Mouse (Mus musculus) MEL (cell line): ENCODE measurements around the gene Cisd3. TPM values are rescaled to one million over a fixed set of nuclear protein-coding genes. Genes with fewer than 3 reads are reported as not detected.

Source experiments
- DNase-seq: peaks from one replicate; pipeline ENCODE4 v3.0.0; 2011; ENCODE audit warnings: low read depth, low spot score
- H3K27ac ChIP-seq: 2 replicates; pipeline ENCODE4 v1.5.1; 2012; ENCODE audit warnings: low read depth, mild to moderate bottlenecking, control low read depth, low read length, moderate library complexity; ENCODE audit not compliant: control insufficient read depth
- H3K27me3 ChIP-seq, 2 experiments: fragments of 150-350 bp in 1 of 2; sonication (generic) in 1 of 2; 2 replicates each; pipeline ENCODE4 v1.6.1; 2012; ENCODE audit warnings: low read length in 2 of 2, mild to moderate bottlenecking in 2 of 2, improper control_type of control experiment in 1 of 2, moderate library complexity in 1 of 2; ENCODE audit not compliant: insufficient read depth in 2 of 2, control insufficient read depth in 1 of 2
- H3K36me3 ChIP-seq, 2 experiments: 2 replicates each; pipeline ENCODE4 v1.6.1; 2012 to 2014; ENCODE audit warnings: low read length in 2 of 2, improper control_type of control experiment in 1 of 2, inconsistent platforms in 1 of 2, mild to moderate bottlenecking in 1 of 2; ENCODE audit not compliant: insufficient read depth in 2 of 2, control insufficient read depth in 1 of 2
- H3K4me1 ChIP-seq, 2 experiments: fragments of 150-350 bp in 1 of 2; sonication (generic) in 1 of 2; 2 replicates each; pipeline ENCODE4 v1.6.1; 2012; ENCODE audit warnings: low read length in 2 of 2, improper control_type of control experiment in 1 of 2, mild to moderate bottlenecking in 1 of 2; ENCODE audit not compliant: insufficient read depth in 2 of 2, control insufficient read depth in 1 of 2
- H3K4me3 ChIP-seq, 2 experiments: fragments of 150-350 bp in 1 of 2; sonication (generic) in 1 of 2; 2 replicates each; pipeline ENCODE4 v1.5.1; 2012; ENCODE audit warnings: low read depth in 2 of 2, low read length in 2 of 2, mild to moderate bottlenecking in 2 of 2, moderate library complexity in 2 of 2, control low read depth in 1 of 2, improper control_type of control experiment in 1 of 2; ENCODE audit not compliant: control insufficient read depth in 1 of 2, insufficient read depth in 1 of 2
- H3K79me2 ChIP-seq: 2 replicates; pipeline ENCODE4 v1.6.1; 2012; ENCODE audit warnings: mild to moderate bottlenecking, low read length, moderate library complexity; ENCODE audit not compliant: control insufficient read depth, poor library complexity, insufficient read depth
- H3K9ac ChIP-seq: 2 replicates; pipeline ENCODE4 v1.6.1; 2012; ENCODE audit warnings: low read depth, mild to moderate bottlenecking, control low read depth, low read length, moderate library complexity; ENCODE audit not compliant: control insufficient read depth, poor library complexity, severe bottlenecking
- H3K9me3 ChIP-seq: fragments of 150-350 bp; sonication (generic); replicated peaks from 2 replicates; pipeline ENCODE4 v1.6.1; 2012; ENCODE audit warnings: mild to moderate bottlenecking, low read length, improper control_type of control experiment, moderate library complexity; ENCODE audit not compliant: insufficient read depth
- BHLHE40 ChIP-seq: IDR thresholded peaks from 2 replicates; pipeline ENCODE4 v1.6.1; 2012; ENCODE audit warnings: low read depth, mild to moderate bottlenecking, inconsistent platforms, low read length, improper control_type of control experiment, borderline replicate concordance
- CHD1 ChIP-seq: IDR thresholded peaks from 2 replicates; pipeline ENCODE4 v1.6.1; 2012; ENCODE audit warnings: low read depth, mild to moderate bottlenecking, inconsistent platforms, low read length, improper control_type of control experiment
- CHD2 ChIP-seq: IDR thresholded peaks from 2 replicates; pipeline ENCODE4 v1.6.1; 2011; ENCODE audit warnings: low read length, improper control_type of control experiment
- CTCF ChIP-seq, 3 experiments: IDR thresholded peaks in 2 of 3; conservative IDR thresholded peaks in 1 of 3; 2 replicates each; pipeline ENCODE4 v1.5.1; 2011 to 2012; ENCODE audit warnings: low read length in 3 of 3, low read depth in 2 of 3, mild to moderate bottlenecking in 2 of 3, improper control_type of control experiment in 1 of 3, inconsistent platforms in 1 of 3, mixed read lengths in 1 of 3, moderate library complexity in 1 of 3; ENCODE audit not compliant: control insufficient read depth in 1 of 3, insufficient read depth in 1 of 3, poor library complexity in 1 of 3, severe bottlenecking in 1 of 3
- E2F4 ChIP-seq: IDR thresholded peaks from 2 replicates; pipeline ENCODE4 v1.6.1; 2011; ENCODE audit warnings: low read depth, low read length, improper control_type of control experiment, borderline replicate concordance
- ELF1 ChIP-seq: IDR thresholded peaks from 2 replicates; pipeline ENCODE4 v1.6.1; 2014; ENCODE audit warnings: low read depth, mild to moderate bottlenecking, inconsistent platforms, low read length, improper control_type of control experiment, moderate library complexity
- EP300 ChIP-seq, 2 experiments: IDR thresholded peaks; 2 replicates each; pipeline ENCODE4 v1.6.1; 2011; ENCODE audit warnings: improper control_type of control experiment in 2 of 2, low read length in 2 of 2, low read depth in 1 of 2, mild to moderate bottlenecking in 1 of 2
- ETS1 ChIP-seq: IDR thresholded peaks from 2 replicates; pipeline ENCODE4 v1.6.1; 2012; ENCODE audit warnings: low read depth, mild to moderate bottlenecking, inconsistent platforms, low read length, improper control_type of control experiment, moderate library complexity
- GABPA ChIP-seq: IDR thresholded peaks from 2 replicates; pipeline ENCODE4 v1.6.1; 2012; ENCODE audit warnings: low read depth, mild to moderate bottlenecking, inconsistent platforms, low read length, improper control_type of control experiment, moderate library complexity
- GATA1 ChIP-seq: IDR thresholded peaks from 2 replicates; pipeline ENCODE4 v1.6.1; 2011; ENCODE audit warnings: low read depth, low read length, improper control_type of control experiment
- HCFC1 ChIP-seq: IDR thresholded peaks from 2 replicates; pipeline ENCODE4 v1.6.1; 2012; ENCODE audit warnings: low read depth, mild to moderate bottlenecking, inconsistent platforms, low read length, improper control_type of control experiment, moderate library complexity
- JUND ChIP-seq: IDR thresholded peaks from 2 replicates; pipeline ENCODE4 v1.6.1; 2011; ENCODE audit warnings: low read depth, mild to moderate bottlenecking, improper control_type of control experiment, low read length
- KAT2A ChIP-seq: conservative IDR thresholded peaks from 2 replicates; pipeline ENCODE4 v1.6.1; 2012; ENCODE audit warnings: low read depth, low read length, improper control_type of control experiment, inconsistent platforms
- MAFK ChIP-seq: IDR thresholded peaks from 2 replicates; pipeline ENCODE4 v1.6.1; 2011; ENCODE audit warnings: low read depth, mild to moderate bottlenecking, low read length, improper control_type of control experiment, borderline replicate concordance
- MAX ChIP-seq: IDR thresholded peaks from 2 replicates; pipeline ENCODE4 v1.6.1; 2011; ENCODE audit warnings: low read length, improper control_type of control experiment
- MAZ ChIP-seq: IDR thresholded peaks from 2 replicates; pipeline ENCODE4 v1.6.1; 2012; ENCODE audit warnings: low read depth, mild to moderate bottlenecking, inconsistent platforms, low read length, improper control_type of control experiment
- MEF2A ChIP-seq: IDR thresholded peaks from 2 replicates; pipeline ENCODE4 v1.6.1; 2014; ENCODE audit warnings: low read depth, mild to moderate bottlenecking, inconsistent platforms, low read length, improper control_type of control experiment; ENCODE audit not compliant: poor library complexity, insufficient replicate concordance, severe bottlenecking; ENCODE audit errors: extremely low read depth
- MXI1 ChIP-seq: IDR thresholded peaks from 2 replicates; pipeline ENCODE4 v1.6.1; 2011; ENCODE audit warnings: mild to moderate bottlenecking, low read depth, low read length, improper control_type of control experiment
- MYB ChIP-seq: IDR thresholded peaks from 2 replicates; pipeline ENCODE4 v1.6.1; 2011; ENCODE audit warnings: mild to moderate bottlenecking, low read depth, low read length, improper control_type of control experiment
- MYC ChIP-seq: IDR thresholded peaks from 2 replicates; pipeline ENCODE4 v1.6.1; 2011; ENCODE audit warnings: low read depth, mild to moderate bottlenecking, low read length, improper control_type of control experiment, moderate library complexity
- NELFE ChIP-seq: IDR thresholded peaks from 2 replicates; pipeline ENCODE4 v1.6.1; 2011; ENCODE audit warnings: low read depth, low read length, improper control_type of control experiment
- POLR2A ChIP-seq, 2 experiments: IDR thresholded peaks; 2 replicates each; pipeline ENCODE4 v1.6.1; 2011 to 2012; ENCODE audit warnings: low read length in 2 of 2, mild to moderate bottlenecking in 2 of 2, control low read depth in 1 of 2, improper control_type of control experiment in 1 of 2, low read depth in 1 of 2, moderate library complexity in 1 of 2; ENCODE audit not compliant: control insufficient read depth in 1 of 2, insufficient read depth in 1 of 2, poor library complexity in 1 of 2
- POLR2AphosphoS2 ChIP-seq: IDR thresholded peaks from 2 replicates; pipeline ENCODE4 v1.6.1; 2011; ENCODE audit warnings: low read length, improper control_type of control experiment
- POLR2AphosphoS5 ChIP-seq: IDR thresholded peaks from 2 replicates; pipeline ENCODE4 v1.6.1; 2012; ENCODE audit warnings: low read depth, borderline replicate concordance, mild to moderate bottlenecking, inconsistent platforms, low read length, moderate library complexity, mixed read lengths
- RAD21 ChIP-seq: IDR thresholded peaks from 2 replicates; pipeline ENCODE4 v1.6.1; 2011; ENCODE audit warnings: mild to moderate bottlenecking, low read depth, low read length, improper control_type of control experiment
- RCOR1 ChIP-seq: IDR thresholded peaks from 2 replicates; pipeline ENCODE4 v1.6.1; 2012; ENCODE audit warnings: low read depth, mild to moderate bottlenecking, inconsistent platforms, low read length, improper control_type of control experiment
- SIN3A ChIP-seq: IDR thresholded peaks from 2 replicates; pipeline ENCODE4 v1.6.1; 2012; ENCODE audit warnings: low read length, improper control_type of control experiment, inconsistent platforms
- SMC3 ChIP-seq: IDR thresholded peaks from 2 replicates; pipeline ENCODE4 v1.6.1; 2011; ENCODE audit warnings: low read depth, low read length, improper control_type of control experiment
- TAL1 ChIP-seq: IDR thresholded peaks from 2 replicates; pipeline ENCODE4 v1.6.1; 2012; ENCODE audit warnings: mild to moderate bottlenecking, inconsistent platforms, low read length, moderate library complexity, mixed read lengths
- TBP ChIP-seq: IDR thresholded peaks from 2 replicates; pipeline ENCODE4 v1.8.0; 2011; ENCODE audit warnings: low read depth, low read length, improper control_type of control experiment
- TCF12 ChIP-seq: IDR thresholded peaks from 2 replicates; pipeline ENCODE4 v1.6.1; 2014; ENCODE audit warnings: low read depth, mild to moderate bottlenecking, inconsistent platforms, low read length, improper control_type of control experiment, moderate library complexity
- UBTF ChIP-seq: IDR thresholded peaks from 2 replicates; pipeline ENCODE4 v1.6.1; 2012; ENCODE audit warnings: low read depth, mild to moderate bottlenecking, inconsistent platforms, low read length, improper control_type of control experiment, moderate library complexity, borderline replicate concordance; ENCODE audit not compliant: insufficient read depth
- USF1 ChIP-seq: IDR thresholded peaks from 2 replicates; pipeline ENCODE4 v1.6.1; 2014; ENCODE audit warnings: low read depth, mild to moderate bottlenecking, inconsistent platforms, low read length, improper control_type of control experiment, moderate library complexity
- USF2 ChIP-seq, 2 experiments: IDR thresholded peaks; 2 replicates each; pipeline ENCODE4 v1.6.1; 2011 to 2012; ENCODE audit warnings: improper control_type of control experiment in 2 of 2, low read length in 2 of 2, borderline replicate concordance in 1 of 2, inconsistent platforms in 1 of 2, low read depth in 1 of 2, mild to moderate bottlenecking in 1 of 2; ENCODE audit not compliant: insufficient read depth in 1 of 2
- ZC3H11A ChIP-seq: IDR thresholded peaks from 2 replicates; pipeline ENCODE4 v1.6.1; 2012; ENCODE audit warnings: low read depth, mild to moderate bottlenecking, inconsistent platforms, low read length, improper control_type of control experiment
- ZKSCAN1 ChIP-seq: IDR thresholded peaks from 2 replicates; pipeline ENCODE4 v1.6.1; 2012; ENCODE audit warnings: low read depth, mild to moderate bottlenecking, inconsistent platforms, low read length, improper control_type of control experiment, moderate library complexity
- ZMIZ1 ChIP-seq: IDR thresholded peaks from 2 replicates; pipeline ENCODE4 v1.6.1; 2012; ENCODE audit warnings: low read depth, mild to moderate bottlenecking, inconsistent platforms, low read length, improper control_type of control experiment, moderate library complexity
- ZNF384 ChIP-seq: IDR thresholded peaks from 2 replicates; pipeline ENCODE4 v1.6.1; 2012; ENCODE audit warnings: low read depth, mild to moderate bottlenecking, inconsistent platforms, low read length, improper control_type of control experiment
- polyA plus RNA-seq, 2 experiments: library from polyadenylated mRNA; stranded (reverse) in 1 of 2; unstranded in 1 of 2; fragments of >175 nt in 1 of 2; fragments of >200 nt in 1 of 2; gene quantifications; 2 replicates each; pipeline versions ENCODE4 v1.2.1 to v1.2.4; 2012; ENCODE audit warnings: low replicate concordance in 2 of 2, low read depth in 1 of 2; ENCODE audit not compliant: insufficient read length in 2 of 2, insufficient read depth in 1 of 2, missing spikeins in 1 of 2
- total RNA-seq: library from RNA; depleted of rRNA; stranded (reverse); fragments of 300-350 nt; gene quantifications from 2 replicates; pipeline ENCODE4 v1.2.3, GENCODE M21; 2012

Cisd3 gene
- total and polyA plus RNA-seq, 3 experiments, result 1.7 to 6.1 TPM; not detected in 1

DNA sequence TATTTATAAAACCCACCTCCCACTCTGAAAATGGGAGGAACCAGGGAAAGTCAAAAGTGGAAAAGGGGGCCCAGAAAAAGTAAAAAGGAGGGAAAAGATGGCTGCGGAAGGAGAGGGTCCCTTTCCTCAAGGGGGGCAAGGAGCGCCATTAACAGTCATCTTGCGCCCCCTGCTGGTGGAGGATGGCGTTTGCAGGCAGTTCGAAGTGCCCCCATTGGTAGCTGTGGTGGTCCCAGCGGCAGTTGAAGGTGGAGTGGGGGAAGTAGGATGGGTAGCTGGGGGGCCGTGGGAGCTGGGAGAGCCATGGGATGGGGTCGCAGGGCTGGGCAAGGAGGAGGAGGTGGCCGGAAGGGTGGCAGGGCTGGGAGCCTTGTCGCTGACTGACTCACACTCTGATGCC, 4.2 kb downstream of the Cisd3 start:
- H3K27me3 ChIP-seq, result no peaks in the 10 kb centered on the region
- DNase-seq, result peak; percentile 72
- no peak overlapping the region for H3K9ac ChIP-seq
- peaks cover 1 to 2% of the 10 kb centered on the region in 2 experiments; a peak in 1 of 4 replicates for H3K36me3 ChIP-seq
- no peaks in the 10 kb centered on the region for H3K9me3 ChIP-seq
- no peak overlapping the region for H3K4me3 ChIP-seq
- H3K27ac ChIP-seq, result no peak overlapping the region
- peaks cover 0 to 7% of the 10 kb centered on the region in 2 experiments; a peak in 1 of 4 replicates for H3K4me1 ChIP-seq
- no peaks in the 10 kb centered on the region for H3K79me2 ChIP-seq
- TF ChIP-seq ZKSCAN1 (no peak), BHLHE40 (no peak), GATA1 (no peak), MYB (no peak), GABPA (no peak), MAFK (no peak), POLR2A (IDR thresholded peaks at IDR 0.05; ENCODE audit: control insufficient read depth in 1 of 2, insufficient read depth in 1 of 2, low read depth in 1 of 2, low read length in 2 of 2, poor library complexity in 1 of 2) (no peak), KAT2A (no peak), CHD1 (no peak), MAZ (0 out of 2 replicates have a peak, but pooled peaks have one; percentile 50), ZMIZ1 (no peak), RCOR1 (no peak), EP300 (IDR thresholded peaks at IDR 0.05; ENCODE audit: low read depth in 1 of 2, low read length in 2 of 2) (no peak), E2F4 (no peak), ETS1 (no peak), TAL1 (no peak), USF2 (IDR thresholded peaks at IDR 0.05; ENCODE audit: borderline replicate concordance in 1 of 2, insufficient read depth in 1 of 2, low read depth in 1 of 2, low read length in 2 of 2) (no peak), TBP (no peak), USF1 (no peak), NELFE (no peak), MXI1 (no peak), MAX (no peak), MEF2A (no peak), SIN3A (peak; percentile 30; the same call in 1 of the 2 replicates), HCFC1 (0 out of 2 replicates have a peak, but pooled peaks have one; percentile 14), CTCF (IDR thresholded peaks at IDR 0.05 in 2 of 3, conservative IDR thresholded peaks at IDR 0.05 in 1 of 3; ENCODE audit: control insufficient read depth in 1 of 3, insufficient read depth in 1 of 3, low read depth in 2 of 3, low read length in 3 of 3, poor library complexity in 1 of 3, severe bottlenecking in 1 of 3) (peak; percentile 85 to 99 (median 94)), POLR2AphosphoS2 (no peak), RAD21 (peak; percentile 88), JUND (no peak), SMC3 (peak; percentile 82), TCF12 (no peak), MYC (no peak), ZNF384 (no peak), POLR2AphosphoS5 (no peak), UBTF (no peak), ZC3H11A (peak; percentile 67), ELF1 (no peak), CHD2 (no peak)
